Mouse (Mus musculus) cerebellum, adult 2 months (tissue): ENCODE data around the gene Sycp2l. TPM values are rescaled to one million over a fixed set of nuclear protein-coding genes. Genes with fewer than 3 reads are reported as not detected.

Experiments used
- DNase-seq, 2 experiments: peaks; one replicate each; pipeline ENCODE4 v3.0.0; 2021
- H3K27ac ChIP-seq: fragments of 200-500 bp; 2 replicates; pipeline ENCODE4 v1.5.1; 2012; ENCODE audit warnings: low read length, control low read depth, inconsistent platforms; ENCODE audit not compliant: insufficient read depth
- H3K27me3 ChIP-seq: fragments of 200-500 bp; 2 replicates; pipeline ENCODE4 v1.6.1; 2012; ENCODE audit warnings: inconsistent platforms, mild to moderate bottlenecking, low read length, moderate library complexity; ENCODE audit not compliant: control insufficient read depth, insufficient read depth
- H3K4me1 ChIP-seq: fragments of 200-500 bp; 2 replicates; pipeline ENCODE4 v1.6.1; 2011; ENCODE audit warnings: low read length; ENCODE audit not compliant: control insufficient read depth, insufficient read depth
- H3K4me3 ChIP-seq: fragments of 200-500 bp; replicated peaks from 2 replicates; pipeline ENCODE3; 2011; ENCODE audit warnings: mild to moderate bottlenecking, low read depth, low read length, control low read depth; ENCODE audit not compliant: insufficient read depth
- CTCF ChIP-seq: fragments of 200-500 bp; IDR thresholded peaks from 2 replicates; pipeline ENCODE4 v1.5.1; 2011; ENCODE audit warnings: low read depth, mild to moderate bottlenecking, control low read depth, low read length, moderate library complexity, borderline replicate concordance; ENCODE audit not compliant: insufficient read depth
- POLR2A ChIP-seq: fragments of 200-500 bp; IDR thresholded peaks from 2 replicates; pipeline ENCODE4 v1.6.1; 2011; ENCODE audit warnings: low read length, control low read depth, borderline replicate concordance; ENCODE audit not compliant: insufficient read depth
- WGBS: fragments of 180-500 bp; shearing (Covaris S2); methylation state at CpG from one replicate; pipeline ENCODE4 v1.1.7; 2018; 5-methylcytosine and 5-hydroxymethylcytosine counted together
- polyA plus RNA-seq: library from polyadenylated mRNA; depleted of rRNA; stranded (reverse); fragments of >200 nt; gene quantifications from 2 replicates; pipeline ENCODE4 v1.2.3, GENCODE M21; 2012; rRNA removed

The Sycp2l gene
- 0.05 and 0.18 TPM in 2 replicates for polyA plus RNA-seq

GRCm38 (mm10) chr13:41113940-41114339 is at the start of gene Sycp2l:
Gene Sycp2l, plus strand, starts transcription at chr13:41114307.
- WGBS = 33% methylated on average over 14 of the region's 14 CpGs

GRCm38 (mm10) chr13:41067618-41068017 is 46.5 kb upstream of the Sycp2l start:
- no peak for DNase-seq
- 95% methylated on average over 4 of the region's 4 CpGs for WGBS
- H3K4me3 ChIP-seq = no peak overlapping the region

More at GRCm38 (mm10) chr13:41113940-41114339, at the start of gene Sycp2l:
- Histone ChIP-seq H3K4me3 (no peak within 1 kb of the TSS), H3K27ac (no peak within 1 kb of the TSS), H3K27me3 (no peaks in the 10 kb centered on the region), H3K4me1 (no peaks in the 10 kb centered on the region)
- TF ChIP-seq CTCF = no peak
- TF ChIP-seq POLR2A = no peak
- no peak for DNase-seq

GRCm38 (mm10) chr13:41071617-41072016 is 42.5 kb upstream of the Sycp2l start:
- WGBS = 60% methylated on average over 11 of the region's 11 CpGs
- no peaks in the 10 kb centered on the region for H3K4me1 ChIP-seq
- H3K27ac ChIP-seq = no peak overlapping the region
- TF ChIP-seq CTCF (no peak), POLR2A (no peak)
- no peaks in the 10 kb centered on the region for H3K27me3 ChIP-seq
- no peak overlapping the region for H3K4me3 ChIP-seq
- no peak for DNase-seq

More at GRCm38 (mm10) chr13:41067618-41068017, 46.5 kb upstream of the Sycp2l start:
- Histone ChIP-seq H3K4me1 (no peaks in the 10 kb centered on the region), H3K27ac (no peak overlapping the region), H3K27me3 (no peaks in the 10 kb centered on the region)
- TF ChIP-seq CTCF (no peak), POLR2A (no peak)

GRCm38 (mm10) chr13:41073819-41074218 is 40.3 kb upstream of the Sycp2l start:
- H3K27me3 ChIP-seq = no peaks in the 10 kb centered on the region
- TF ChIP-seq CTCF (no peak), POLR2A (no peak)
- no peak overlapping the region for H3K27ac ChIP-seq
- no peaks in the 10 kb centered on the region for H3K4me1 ChIP-seq
- 85% methylated on average over 5 of the region's 5 CpGs for WGBS
- no peak for DNase-seq
- no peak overlapping the region for H3K4me3 ChIP-seq

GRCm38 (mm10) chr13:41077921-41078320 is 36.2 kb upstream of the Sycp2l start:
- no peak overlapping the region for H3K4me3 ChIP-seq
- TF ChIP-seq POLR2A (no peak), CTCF (no peak)
- H3K4me1 ChIP-seq = no peaks in the 10 kb centered on the region
- 74% methylated on average over 9 of the region's 9 CpGs for WGBS
- no peak overlapping the region for H3K27ac ChIP-seq
- H3K27me3 ChIP-seq = no peaks in the 10 kb centered on the region
- DNase-seq = no peak

- TF ChIP-seq POLR2A (no peak), CTCF (no peak)
- no peak for DNase-seq
- Histone ChIP-seq H3K27me3 (no peaks in the 10 kb centered on the region), H3K4me3 (no peak overlapping the region), H3K27ac (no peak overlapping the region), H3K4me1 (no peaks in the 10 kb centered on the region)
- 13% methylated on average over 18 of the region's 24 CpGs for WGBS
Observed at GRCm38 (mm10) chr13:41078690-41079420, 35.3 kb upstream of the Sycp2l start.

- 1% methylated on average over 38 of the region's 40 CpGs for WGBS
- no peak within 1 kb of the TSS for H3K27ac ChIP-seq
- peak; percentile 35 to 44 for DNase-seq
Observed at GRCm38 (mm10) chr13:41079421-41079780, 34.7 kb upstream of the Sycp2l start, which contains the start of gene Mak. Gene Mak, minus strand, starts transcription at chr13:41079706.

GRCm38 (mm10) chr13:41079859-41080258 is 34.2 kb upstream of the Sycp2l start:
- no peak for DNase-seq
- Histone ChIP-seq H3K4me3 (no peak overlapping the region), H3K27me3 (no peaks in the 10 kb centered on the region), H3K4me1 (no peaks in the 10 kb centered on the region), H3K27ac (no peak overlapping the region)
- TF ChIP-seq CTCF (no peak), POLR2A (no peak)
- 67% methylated on average over 5 of the region's 5 CpGs for WGBS

More at GRCm38 (mm10) chr13:41079421-41079780, 34.7 kb upstream of the Sycp2l start, which contains the start of gene Mak:
- H3K27me3 ChIP-seq = no peaks in the 10 kb centered on the region
- TF ChIP-seq POLR2A (no peak), CTCF (no peak)
- H3K4me1 ChIP-seq = no peaks in the 10 kb centered on the region
- H3K4me3 ChIP-seq = peak within 1 kb of the TSS; percentile 38
